Mouse (Mus musculus) ovary, adult 18-20 months (tissue): ENCODE data around the gene Rbm19.

ENCODE experiments used
- DNase-seq: peaks from one replicate; pipeline ENCODE4 v3.0.0; 2022; ENCODE audit warnings: low spot score, mixed read lengths

The Rbm19 gene

GRCm38 (mm10) chr5:120204316-120204715 lies 88.1 kb downstream of the Rbm19 start:
- DNase-seq, result no peak

- DNase-seq, result no peak
Observed at GRCm38 (mm10) chr5:120206313-120206943, 90.2 kb downstream of the Rbm19 start.

GRCm38 (mm10) chr5:120207492-120207891 lies 91.2 kb downstream of the Rbm19 start:
- DNase-seq, result no peak

- DNase-seq, result no peak
Observed at GRCm38 (mm10) chr5:120210668-120211067, 94.4 kb downstream of the Rbm19 start.

- DNase-seq, result no peak
Observed at GRCm38 (mm10) chr5:120211182-120211581, 94.9 kb downstream of the Rbm19 start.

- no peak for DNase-seq
Observed at GRCm38 (mm10) chr5:120214511-120214910, 98.2 kb downstream of the Rbm19 start.

- DNase-seq, result no peak
Observed at GRCm38 (mm10) chr5:120221216-120221615, 105.0 kb downstream of the Rbm19 start.

GRCm38 (mm10) chr5:120225383-120225782 lies 109.1 kb downstream of the Rbm19 start:
- no peak for DNase-seq

- no peak for DNase-seq
Observed at GRCm38 (mm10) chr5:120228613-120229409, 112.5 kb downstream of the Rbm19 start.

- DNase-seq, result no peak
Observed at GRCm38 (mm10) chr5:120231435-120232147, 115.3 kb downstream of the Rbm19 start.

- DNase-seq, result no peak
Observed at GRCm38 (mm10) chr5:120235147-120235546, 118.9 kb downstream of the Rbm19 start.

GRCm38 (mm10) chr5:120235571-120235970 lies 119.3 kb downstream of the Rbm19 start:
- no peak for DNase-seq

GRCm38 (mm10) chr5:120240071-120240470 lies 123.8 kb downstream of the Rbm19 start:
- DNase-seq, result no peak

GRCm38 (mm10) chr5:120245336-120245735 lies 129.1 kb downstream of the Rbm19 start:
- no peak for DNase-seq
